Mouse (Mus musculus) liver, postnatal 0 days (tissue): ENCODE data around the gene Fnbp4.

Source experiments
- CTCF ChIP-seq: sonication (generic); IDR thresholded peaks from 2 replicates; pipeline ENCODE4 v1.5.1; 2016; ENCODE audit warnings: antibody characterized with exemption, low read depth
- EP300 ChIP-seq: IDR thresholded peaks from 2 replicates; pipeline ENCODE4 v1.6.1; 2016; ENCODE audit warnings: antibody characterized with exemption, low read depth, mild to moderate bottlenecking

- TF ChIP-seq CTCF (0 out of 2 replicates have a peak, but pooled peaks have one; percentile 11), EP300 (no peak)
Observed at GRCm38 (mm10) chr2:90700943-90701342, 44.2 kb upstream of the Fnbp4 start.
